Mouse (Mus musculus): ENCODE measurements around the gene Lgi2.

Lgi2 gene

DNA sequence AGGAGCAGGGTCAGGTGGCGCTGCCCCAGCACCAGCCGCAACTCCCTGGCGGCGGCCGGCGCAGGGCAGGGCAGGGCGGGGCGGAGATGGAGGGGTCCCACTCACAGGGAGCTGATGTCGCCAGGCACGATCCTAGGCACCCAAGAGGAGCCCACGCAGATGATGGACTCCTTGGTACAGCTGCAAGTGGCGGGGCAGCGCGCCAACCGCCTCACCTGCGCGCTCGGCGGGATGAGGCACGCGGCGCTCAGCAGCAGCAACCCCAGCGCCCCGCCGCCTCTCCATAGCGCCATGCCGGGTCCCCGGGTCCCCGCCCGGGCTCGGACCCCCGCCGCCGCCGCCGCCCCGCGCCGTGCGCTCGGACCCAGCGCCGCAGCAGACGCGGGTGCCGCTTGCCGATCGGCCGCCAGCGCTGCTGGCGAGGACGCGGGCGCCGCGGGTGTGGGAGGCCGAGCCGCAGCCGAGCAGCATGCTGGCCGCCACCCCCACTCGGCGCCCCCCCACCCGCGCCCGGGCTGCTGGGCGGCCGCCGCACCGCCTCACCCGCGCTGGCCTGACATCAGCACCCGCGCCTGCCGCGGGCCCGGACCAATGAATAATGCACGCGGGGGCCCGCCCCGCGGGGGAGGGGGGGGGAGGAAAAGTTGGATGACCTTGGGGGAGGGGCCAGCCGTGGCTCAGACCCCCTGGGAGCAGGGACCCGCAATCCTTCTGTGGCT lies at the start of gene Lgi2:
TSS of gene Lgi2 (minus strand) at position 650 of the 719 bp plus-strand sequence.
- peak; percentile 28 to 52 for DNase-seq

DNA sequence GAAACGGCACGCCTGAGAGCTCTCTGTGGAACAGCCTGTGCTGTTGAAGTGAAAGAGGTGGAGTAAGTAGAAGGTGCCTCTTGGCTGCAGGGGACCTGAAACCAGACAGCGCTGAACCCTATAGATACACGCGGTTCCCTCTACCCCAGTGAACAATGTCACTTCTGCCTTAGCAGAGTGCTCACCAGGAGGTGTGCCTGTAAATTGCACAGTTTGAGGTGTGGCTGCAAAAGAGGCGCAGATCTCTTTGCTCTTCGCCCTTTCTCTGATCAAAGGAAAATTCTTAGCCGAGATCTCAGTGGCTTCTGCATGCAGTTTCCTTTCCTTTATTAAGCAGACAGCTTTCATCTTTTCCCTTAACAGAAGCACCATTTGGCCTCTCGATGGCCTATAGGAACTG lies 49.2 kb upstream of the Lgi2 start:
- DNase-seq = no peak

DNA sequence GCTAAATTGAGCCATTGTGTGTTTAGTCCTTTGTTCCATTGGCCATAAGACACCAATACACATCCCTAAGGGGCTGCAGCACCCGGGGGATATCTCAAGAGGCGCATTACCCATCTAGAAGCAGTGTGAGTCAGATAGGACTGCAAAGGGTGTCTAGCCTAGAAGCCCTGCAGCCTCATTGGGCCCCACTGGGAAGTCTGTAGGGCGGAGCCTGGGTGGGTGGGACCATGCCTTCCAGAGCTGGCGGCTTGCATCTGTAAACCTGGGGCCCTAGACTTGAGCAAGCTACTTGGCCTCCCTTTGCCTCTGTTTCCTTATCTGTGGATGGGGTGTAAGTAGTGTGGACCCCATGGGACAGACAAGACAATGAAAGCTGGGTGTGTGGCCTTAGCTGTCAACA lies 48.4 kb upstream of the Lgi2 start:
- no peak for DNase-seq

DNA sequence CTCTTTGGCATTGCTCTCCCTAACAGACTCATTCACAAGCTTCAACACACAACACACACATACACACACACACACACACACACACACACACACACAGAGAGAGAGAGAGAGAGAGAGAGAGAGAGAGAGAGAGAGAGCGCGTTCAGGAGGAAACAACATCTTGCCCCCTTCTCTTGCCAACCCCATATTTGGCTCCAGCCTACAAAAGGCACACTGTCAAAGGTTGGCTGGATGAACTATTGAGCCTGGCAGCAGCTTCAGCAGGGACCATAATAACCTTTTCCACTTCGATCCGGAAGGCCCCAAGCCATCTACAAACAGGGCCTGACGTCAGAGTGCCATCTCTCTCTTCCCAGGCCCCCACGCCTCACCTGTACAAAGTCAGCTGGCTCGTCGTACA lies 46.5 kb upstream of the Lgi2 start:
- DNase-seq = no peak

DNA sequence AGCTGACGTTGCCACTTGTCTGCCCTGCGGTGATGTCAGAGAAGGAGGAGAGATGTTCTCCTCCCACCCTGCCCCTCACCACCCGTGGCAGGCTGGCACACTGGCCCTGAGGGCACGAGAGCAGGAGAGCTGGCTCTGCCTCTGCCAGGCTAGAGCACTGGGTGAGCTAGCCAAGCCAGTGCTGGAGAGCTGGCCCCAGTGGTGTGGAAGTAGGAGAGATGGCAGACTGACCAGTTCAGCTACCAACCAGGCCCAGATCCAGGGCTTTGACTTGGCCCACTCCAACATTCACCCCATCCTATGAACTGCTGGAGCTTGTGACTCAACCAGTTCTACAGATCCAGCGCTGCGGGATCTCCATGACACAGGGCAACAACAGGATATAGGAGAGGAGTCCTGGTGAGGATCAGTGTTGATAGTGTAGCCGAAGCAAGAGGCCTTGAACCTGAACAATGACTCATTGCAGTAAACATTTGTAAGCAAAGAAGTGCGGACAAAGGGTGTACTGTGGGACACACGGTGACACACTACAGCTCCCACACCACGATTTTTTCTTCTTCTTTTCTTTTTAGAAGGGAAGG lies 45.1 kb upstream of the Lgi2 start:
- no peak for DNase-seq

DNA sequence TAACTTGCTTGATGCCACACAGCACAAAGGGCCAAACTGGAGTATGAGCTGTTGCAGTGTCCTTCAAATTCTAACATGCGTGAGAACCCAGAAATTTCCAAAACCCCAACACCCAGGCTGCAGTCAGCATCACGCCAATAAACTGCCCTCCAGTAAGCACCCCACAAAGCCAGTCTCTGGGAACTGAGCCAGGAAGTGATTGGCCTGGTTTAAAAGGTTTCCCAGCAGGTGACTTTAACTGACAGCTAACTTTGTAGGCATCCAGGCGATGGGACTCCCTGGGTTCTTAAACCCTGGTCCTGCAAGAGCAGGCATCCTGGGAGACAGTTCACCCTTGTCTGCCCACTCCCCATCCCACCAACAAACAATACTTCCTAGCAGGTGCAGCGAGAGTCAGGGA lies 44.0 kb upstream of the Lgi2 start:
- DNase-seq = no peak

DNA sequence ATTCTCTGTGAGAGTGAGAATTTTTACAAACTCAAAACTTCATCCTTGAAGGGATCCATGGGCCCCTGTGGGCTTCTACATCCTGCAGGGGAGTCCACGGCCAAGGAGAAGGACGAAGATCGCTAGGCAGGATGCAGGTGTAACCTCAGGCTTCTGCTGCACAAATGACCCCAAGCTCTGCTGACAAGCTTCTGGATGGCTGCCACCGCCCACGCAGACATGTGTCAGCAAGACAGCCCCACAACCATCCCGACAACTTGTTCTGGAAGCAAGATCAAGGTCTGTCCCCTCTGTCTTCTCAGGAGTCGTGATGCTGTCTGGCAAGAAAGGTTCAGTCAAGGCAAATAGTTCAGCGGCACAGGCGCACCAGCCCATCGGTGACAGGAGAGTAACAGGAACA lies 43.4 kb upstream of the Lgi2 start:
- no peak for DNase-seq

DNA sequence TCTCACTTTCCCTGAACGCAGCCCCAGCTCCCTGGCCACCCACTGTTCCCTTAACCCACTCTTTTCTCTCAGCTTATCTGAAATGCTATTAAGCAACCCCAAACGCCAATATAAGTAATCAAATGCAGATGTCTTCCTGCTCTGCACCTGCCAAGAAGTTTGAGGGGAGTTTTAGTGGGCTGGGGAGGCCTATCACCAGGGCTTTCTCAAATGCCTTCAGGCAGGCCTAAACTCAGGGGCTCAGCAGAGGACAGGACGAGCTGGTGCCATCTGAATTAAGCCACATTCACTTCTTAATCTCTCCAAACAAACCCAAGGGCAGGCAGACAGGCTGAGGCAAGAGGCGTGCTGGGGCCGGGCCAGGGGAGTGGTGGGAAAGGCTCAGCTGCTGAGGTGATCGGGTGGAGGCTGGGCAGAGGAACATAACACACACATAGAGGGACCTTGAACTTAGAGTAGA lies 38.4 kb upstream of the Lgi2 start:
- no peak for DNase-seq

DNA sequence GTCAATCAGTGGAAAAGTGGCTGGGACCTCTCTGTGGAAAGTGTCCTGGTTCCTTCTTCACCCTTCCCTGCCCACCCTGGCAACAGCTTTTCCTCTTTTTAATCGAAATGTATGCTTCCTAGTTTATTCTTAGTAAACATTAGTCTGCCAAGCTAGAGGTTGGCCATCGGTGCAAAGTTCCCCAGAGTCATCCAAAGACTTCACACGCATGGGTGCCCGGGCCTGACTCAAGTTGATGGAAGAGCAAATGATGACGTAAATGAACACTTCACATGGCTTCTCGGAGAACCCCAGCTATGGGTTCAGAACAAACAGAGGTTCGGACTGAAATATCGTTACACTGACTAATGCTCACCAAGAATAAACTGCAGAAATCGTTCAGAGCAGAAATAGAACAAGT lies 24.4 kb upstream of the Lgi2 start:
- no peak for DNase-seq

DNA sequence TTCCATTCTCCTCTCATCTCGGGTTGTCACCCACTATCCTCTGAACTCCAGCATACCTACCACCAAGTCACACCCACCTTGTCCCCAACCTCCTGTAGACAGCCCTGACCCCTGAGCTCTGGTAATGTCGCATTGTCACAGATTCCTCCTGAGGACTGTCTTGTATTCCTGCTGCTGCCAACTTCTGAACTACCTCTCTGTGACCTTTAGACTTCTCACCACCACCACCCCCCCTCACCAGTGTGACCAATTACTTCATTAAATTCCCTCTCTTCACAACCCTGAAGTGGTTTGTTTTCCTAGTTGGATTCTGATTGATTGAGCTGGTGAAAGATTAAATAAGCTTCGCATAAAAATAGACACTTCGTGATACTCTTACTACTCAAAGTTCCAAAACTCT lies 22.4 kb upstream of the Lgi2 start:
- no peak for DNase-seq

DNA sequence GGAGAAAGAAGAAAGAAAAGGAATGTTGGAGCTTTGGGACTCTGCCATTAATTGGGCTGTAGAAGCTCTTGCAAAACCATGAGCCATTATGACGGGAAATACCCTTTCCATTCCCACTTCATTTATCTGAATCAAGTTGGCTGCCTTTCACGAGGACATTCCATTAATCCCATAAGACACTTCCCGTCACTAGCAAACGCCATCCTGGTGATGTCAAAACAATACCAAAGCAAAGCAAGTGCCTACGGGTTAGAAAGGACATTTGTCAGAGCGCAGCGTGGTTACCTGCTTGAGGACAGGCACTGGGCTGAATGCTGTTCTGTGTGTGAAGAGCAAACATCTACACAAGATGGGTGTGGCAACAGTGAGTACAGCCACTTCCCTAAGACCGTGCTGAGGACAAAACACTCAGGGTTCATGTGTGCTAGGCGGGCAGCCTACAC lies 21.1 kb upstream of the Lgi2 start:
- peak; percentile 11 to 33 for DNase-seq

DNA sequence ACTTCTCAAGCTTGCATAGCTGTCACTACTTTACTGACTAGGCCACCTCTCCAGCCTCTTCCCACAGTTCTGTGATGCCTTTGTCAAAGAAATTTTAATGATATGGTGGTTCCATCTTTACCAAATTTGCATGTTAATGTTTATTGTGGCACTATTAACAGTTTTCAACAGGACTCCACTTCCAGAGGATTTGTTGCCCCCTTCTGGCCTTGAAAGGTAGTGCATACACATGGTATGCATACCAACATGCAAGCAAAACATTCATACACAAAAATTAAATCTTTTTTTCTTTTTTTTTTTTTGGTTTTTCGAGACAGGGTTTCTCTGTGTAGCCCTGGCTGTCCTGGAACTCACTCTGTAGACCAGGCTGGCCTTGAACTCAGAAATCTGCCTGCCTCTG lies 6.3 kb upstream of the Lgi2 start:
- no peak for DNase-seq

DNA sequence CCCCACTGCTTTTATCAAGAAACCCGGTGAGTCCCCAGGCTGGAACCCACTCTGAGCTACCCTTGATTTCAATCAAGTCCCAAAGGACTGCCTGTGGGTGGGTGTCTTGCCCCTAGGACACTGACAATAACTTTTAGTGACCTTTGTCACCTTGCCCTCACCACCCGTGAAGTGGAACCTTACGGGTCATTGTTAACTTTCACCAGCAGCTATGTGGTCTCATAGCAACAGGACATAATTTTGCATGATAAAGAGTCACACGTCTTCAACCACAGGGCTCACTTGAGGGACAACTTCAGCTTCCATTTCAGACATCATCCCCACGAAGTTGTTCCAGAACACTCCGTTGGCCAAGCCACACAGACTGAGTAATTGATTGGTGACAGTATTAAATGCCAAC lies 4.5 kb upstream of the Lgi2 start:
- DNase-seq = no peak

DNA sequence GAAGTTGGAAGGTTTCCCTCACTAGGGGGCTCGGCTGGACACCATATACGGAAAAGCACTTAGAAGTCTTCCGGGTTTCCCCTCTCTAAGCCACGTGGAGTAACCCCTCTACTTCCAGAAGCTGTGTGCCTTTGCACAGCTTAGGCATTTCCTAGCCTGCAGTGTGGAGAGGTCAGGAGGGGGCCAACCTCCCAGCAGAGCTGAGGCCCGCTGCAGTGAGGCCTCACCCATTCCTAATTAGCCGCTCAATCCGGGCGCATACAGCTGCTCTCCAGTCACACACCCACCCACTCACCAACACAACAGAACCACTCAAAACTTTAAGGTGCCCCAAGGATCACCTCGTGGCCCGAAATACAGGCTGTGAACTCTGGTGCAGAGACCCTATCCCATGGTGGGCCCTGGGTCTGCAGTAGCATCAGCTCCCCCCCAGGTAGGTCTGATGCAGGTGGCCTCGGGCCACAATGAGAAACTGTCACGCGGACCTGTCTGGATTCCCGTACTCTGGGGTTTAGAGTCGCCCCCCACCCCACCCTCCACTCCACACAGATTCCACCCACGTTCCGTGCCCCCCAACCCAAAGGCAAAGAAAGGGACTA lies 949 bp downstream of the Lgi2 start:
- no peak for DNase-seq

DNA sequence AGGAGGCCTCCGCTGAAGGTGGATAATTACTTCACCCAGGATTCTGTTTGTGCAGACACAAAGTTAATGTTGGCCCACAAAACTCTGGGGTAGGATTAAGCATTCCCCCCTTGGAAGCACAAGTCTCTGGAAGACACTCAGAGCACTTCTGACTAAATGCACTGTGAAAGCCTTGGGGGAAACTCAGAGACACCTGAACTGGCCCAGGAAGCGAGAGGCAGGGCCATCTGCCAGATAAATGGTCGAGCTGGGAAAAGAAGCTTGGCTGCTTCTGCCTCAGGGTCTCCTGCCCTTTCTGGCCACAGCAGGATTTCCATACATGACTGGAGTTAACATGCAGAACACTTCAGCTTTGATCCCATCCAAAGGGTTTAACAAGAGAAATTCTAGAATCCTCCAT lies 1.9 kb downstream of the Lgi2 start:
- DNase-seq = no peak

DNA sequence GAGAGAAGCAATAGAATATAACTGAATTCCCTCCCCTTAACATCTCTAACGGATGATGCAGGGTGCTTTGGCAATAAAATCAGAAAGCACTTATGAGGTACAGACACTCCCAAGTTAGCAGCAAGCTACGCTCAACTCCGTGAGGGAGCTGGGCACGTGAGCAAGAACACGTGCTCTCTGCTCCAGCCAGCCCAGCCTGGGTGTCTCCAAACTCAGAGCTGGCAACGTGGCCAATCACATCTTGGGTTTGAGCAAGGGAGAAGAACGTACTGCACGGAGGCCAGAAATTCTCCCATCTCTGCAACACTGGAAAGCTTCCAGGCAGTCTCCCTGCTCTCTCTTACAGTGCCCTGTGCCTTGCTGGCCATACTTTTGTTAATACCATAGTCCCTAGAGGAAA lies 6.0 kb downstream of the Lgi2 start:
- peak in 1 of 2 experiments; percentile 49 for DNase-seq

DNA sequence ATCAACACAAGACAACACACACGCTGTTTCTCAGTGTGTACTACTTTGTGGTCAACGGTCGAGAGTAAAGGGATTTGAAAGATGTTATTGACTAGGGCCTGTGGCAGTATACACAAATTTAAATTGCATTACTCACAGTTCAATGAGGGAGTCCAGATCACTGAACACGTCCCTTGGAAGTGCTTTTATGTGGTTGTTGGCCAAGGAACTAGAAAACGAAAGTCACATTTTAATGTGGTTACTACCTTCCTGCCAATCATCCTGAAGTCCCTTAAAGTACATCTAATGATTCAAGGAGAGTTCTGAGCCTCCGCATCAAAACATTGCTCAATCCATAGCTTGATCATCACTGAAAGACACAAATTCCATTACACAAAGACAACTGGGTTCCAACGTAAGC lies 10.7 kb downstream of the Lgi2 start:
- DNase-seq = no peak

DNA sequence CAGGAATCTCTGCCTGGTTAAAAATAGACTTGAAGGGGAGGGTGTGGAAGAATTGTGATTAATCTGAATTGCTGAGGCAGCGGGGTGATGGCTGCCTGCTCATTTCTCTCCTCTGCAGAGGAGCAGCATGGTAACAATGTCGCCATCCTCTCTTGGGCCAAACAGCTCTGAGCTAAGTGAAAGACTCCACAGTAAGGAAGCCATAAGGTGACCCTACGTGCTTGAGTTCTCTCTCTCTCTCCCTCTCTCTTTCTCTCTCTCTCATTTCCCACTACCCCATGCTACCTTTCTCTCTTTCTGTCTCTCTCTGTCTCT lies 15.0 kb downstream of the Lgi2 start:
- DNase-seq = no peak

DNA sequence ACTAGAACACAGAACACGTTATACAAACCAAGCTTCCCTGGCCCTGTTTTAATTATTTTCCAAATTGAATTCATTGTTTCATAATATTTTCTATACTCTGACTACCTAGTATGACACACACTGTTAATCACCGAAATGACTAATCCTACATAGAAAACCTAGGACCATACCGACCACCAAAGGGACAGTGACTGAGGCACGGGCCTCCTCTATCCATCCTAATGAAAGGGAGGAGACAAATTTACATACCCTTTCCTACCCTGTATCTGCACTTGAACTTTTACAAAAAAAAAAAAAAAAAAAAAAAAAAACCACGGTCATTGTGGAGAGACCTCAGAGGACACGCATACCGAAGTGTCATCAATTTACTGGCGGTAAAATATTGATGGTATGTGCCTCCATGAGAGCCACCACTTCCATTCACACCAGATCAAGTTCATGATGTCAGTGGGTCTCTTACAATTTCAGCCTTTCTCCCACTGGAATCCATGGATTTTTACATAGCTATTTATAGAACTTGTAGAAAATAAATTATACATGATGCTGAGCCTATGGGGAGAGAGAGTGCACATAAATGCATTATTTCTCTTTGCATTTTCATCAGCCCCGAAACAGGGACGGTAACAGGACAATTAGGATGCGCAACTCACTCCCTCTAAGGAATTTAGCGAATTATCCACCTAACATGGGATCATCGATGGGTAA lies 15.5 kb downstream of the Lgi2 start:
- DNase-seq = no peak

DNA sequence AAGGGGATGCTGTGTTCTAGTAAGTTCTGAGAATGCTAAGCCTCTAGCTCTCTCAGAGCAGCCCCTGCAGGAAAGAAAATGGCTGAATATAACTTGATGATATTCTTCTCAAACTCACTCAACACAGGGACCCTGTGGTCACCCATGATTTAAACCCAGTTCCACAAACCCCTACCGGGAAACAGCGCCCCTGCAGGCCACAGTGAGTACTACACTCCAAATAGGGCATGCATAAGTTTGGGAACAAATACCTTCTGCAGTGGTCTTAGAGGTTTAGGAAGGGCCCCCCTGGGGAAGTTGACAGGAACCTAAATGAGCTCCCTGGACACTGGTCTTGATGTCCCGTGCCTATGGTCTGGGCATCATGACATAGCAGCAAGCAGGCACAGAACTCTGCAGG lies 19.3 kb downstream of the Lgi2 start:
- DNase-seq = peak in 1 of 2 experiments; percentile 30

DNA sequence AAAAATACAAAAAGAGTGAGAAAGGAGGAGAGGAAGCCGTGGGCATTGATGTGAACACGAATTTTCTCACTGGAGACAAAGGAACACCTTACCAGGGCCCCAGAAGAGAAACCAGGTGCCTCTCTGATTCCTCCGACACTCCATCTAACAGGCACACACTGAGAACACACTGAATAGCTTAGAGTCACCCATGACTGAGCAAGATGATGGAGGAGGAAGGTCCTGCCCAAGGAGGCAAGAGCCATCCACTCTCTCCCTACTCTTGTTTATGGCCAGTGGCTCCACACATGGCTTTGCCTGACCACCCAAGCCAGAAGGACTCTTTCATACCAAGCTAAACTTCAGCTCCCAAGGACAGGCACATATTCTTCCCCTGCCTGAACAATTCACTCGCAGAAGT lies 22.5 kb downstream of the Lgi2 start:
- no peak for DNase-seq

DNA sequence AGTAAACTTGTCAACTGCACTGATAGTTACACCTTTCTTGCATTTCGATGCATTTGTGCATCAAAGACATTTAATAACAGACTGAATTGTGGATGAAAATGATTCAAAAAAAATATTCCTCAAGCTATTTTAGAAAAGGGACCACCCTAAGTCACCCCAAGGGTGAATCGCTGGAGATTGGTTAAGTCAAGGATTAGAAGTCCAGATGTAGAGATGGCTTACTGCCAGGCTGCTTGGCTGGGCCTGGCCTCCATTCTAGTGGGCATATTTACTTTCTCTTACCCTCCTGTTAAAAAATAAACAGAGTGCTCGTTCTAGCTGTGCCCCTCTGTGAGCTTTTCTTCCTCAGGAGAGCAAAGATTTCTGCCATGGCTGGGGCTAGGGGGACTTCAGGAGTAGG lies 26.1 kb downstream of the Lgi2 start:
- no peak for DNase-seq

DNA sequence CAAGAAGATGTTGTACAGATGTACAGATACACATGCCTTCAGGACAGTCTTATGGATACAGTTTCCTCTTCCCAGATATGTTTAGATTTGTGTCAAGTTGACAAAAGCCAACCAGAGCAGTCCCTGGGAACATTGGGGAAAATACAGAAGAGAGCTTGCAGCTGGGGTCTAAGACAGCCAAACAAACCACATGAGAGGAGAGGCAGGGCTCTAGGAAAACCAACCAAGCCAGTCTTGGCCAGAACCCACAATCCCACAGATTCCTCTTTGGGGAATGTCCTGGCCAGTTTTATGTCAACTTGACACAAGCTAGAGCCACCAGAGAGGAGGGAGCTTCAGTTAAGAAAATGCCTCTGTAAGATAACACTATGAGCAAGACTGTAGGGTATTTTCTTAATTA lies 26.8 kb downstream of the Lgi2 start:
- DNase-seq = peak in 1 of 2 experiments; percentile 41

DNA sequence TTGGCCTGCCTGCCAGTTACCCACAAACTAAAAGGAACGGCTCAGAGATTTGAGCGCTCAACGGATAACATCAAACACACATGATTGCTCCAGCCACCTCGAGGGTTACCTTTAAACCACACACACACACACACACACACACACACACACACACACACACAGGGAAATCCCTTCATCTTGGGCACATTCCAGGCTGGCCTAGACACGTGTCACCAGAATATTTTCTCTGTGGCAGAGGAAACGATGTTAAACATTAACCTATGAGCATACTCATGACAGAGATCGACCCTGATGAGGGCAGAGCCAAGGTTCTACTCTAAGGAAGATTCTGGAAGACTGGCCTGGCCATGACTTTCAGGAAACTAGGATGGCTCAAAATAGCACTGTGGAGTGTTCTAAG lies 29.2 kb downstream of the Lgi2 start:
- DNase-seq = peak; percentile 27 to 49

Measured in lung, postnatal 4 days (tissue).